Mouse (Mus musculus) G1E (cell line): ENCODE data around the gene Schip1. TPM values are rescaled to one million over a fixed set of nuclear protein-coding genes. Genes with fewer than 3 reads are reported as not detected.

Experiments used
- ATAC-seq: 2 replicates; pipeline ENCODE4 v1.8.0; 2016; ENCODE audit warnings: mild to moderate bottlenecking; ENCODE audit not compliant: insufficient number of reproducible peaks, poor library complexity, low FRiP score, severe bottlenecking; ENCODE audit errors: extremely low read depth
- DNase-seq: peaks from one replicate; pipeline ENCODE4 v3.0.0; 2012; ENCODE audit warnings: low spot score
- H3K27me3 ChIP-seq: 2 replicates; pipeline ENCODE4 v1.6.1; 2012; ENCODE audit warnings: mild to moderate bottlenecking, low read length, inconsistent platforms; ENCODE audit not compliant: insufficient read depth
- H3K36me3 ChIP-seq: replicated peaks from 2 replicates; pipeline ENCODE3; 2012; ENCODE audit warnings: mild to moderate bottlenecking, inconsistent platforms
- H3K4me1 ChIP-seq: 2 replicates; pipeline ENCODE4 v1.6.1; 2012; ENCODE audit warnings: low read depth, low read length, inconsistent platforms, mixed read lengths; ENCODE audit not compliant: insufficient read depth
- H3K4me3 ChIP-seq: 2 replicates; pipeline ENCODE4 v1.5.1; 2012; ENCODE audit warnings: low read depth, mild to moderate bottlenecking, inconsistent platforms, low read length, moderate library complexity, mixed read lengths
- H3K9me3 ChIP-seq: replicated peaks from 2 replicates; pipeline ENCODE4 v1.6.1; 2012; ENCODE audit warnings: inconsistent platforms
- CTCF ChIP-seq: IDR thresholded peaks from 2 replicates; pipeline ENCODE4 v1.5.1; 2012; ENCODE audit warnings: low read depth, low read length, inconsistent platforms, mixed read lengths
- GATA1 ChIP-seq: IDR thresholded peaks from 2 replicates; pipeline ENCODE4 v1.6.1; 2012; ENCODE audit warnings: borderline replicate concordance, low read length, inconsistent platforms, mixed read lengths
- GATA2 ChIP-seq: IDR thresholded peaks from 2 replicates; pipeline ENCODE4 v1.6.1; 2012; ENCODE audit warnings: low read depth, low read length, inconsistent platforms, borderline replicate concordance
- POLR2AphosphoS5 ChIP-seq: IDR thresholded peaks from 2 replicates; pipeline ENCODE4 v1.6.1; 2012; ENCODE audit warnings: low read depth, low read length, inconsistent platforms; ENCODE audit not compliant: insufficient replicate concordance
- TAL1 ChIP-seq: conservative IDR thresholded peaks from 2 replicates; pipeline ENCODE4 v1.6.1; 2012; ENCODE audit warnings: low read depth, low read length, inconsistent platforms, mixed read lengths
- polyA plus RNA-seq: library from polyadenylated mRNA; stranded (reverse); fragments of >175 nt; gene quantifications from 2 replicates; pipeline ENCODE4 v1.2.3, GENCODE M21; 2012
- total RNA-seq, 2 experiments: library from RNA; stranded (forward) in 1 of 2; stranded (reverse) in 1 of 2; fragments of 200-1000 nt in 1 of 2; fragments of >200 nt in 1 of 2; fragmentation: Nextera tagmentation in 1 of 2; gene quantifications; 2 replicates each; pipeline ENCODE4 v1.2.3; 2014 to 2017

Gene Schip1
- total and polyA plus RNA-seq, 3 experiments: 0.16 TPM; not detected in 2

- peaks cover 9% of the 10 kb centered on the region for H3K9me3 ChIP-seq
- no peak overlapping the region for H3K4me3 ChIP-seq
- DNase-seq (no peak), ATAC-seq (no peak)
- TF ChIP-seq TAL1 (no peak), CTCF (no peak), GATA2 (no peak), POLR2AphosphoS5 (no peak), GATA1 (no peak)
- H3K36me3 ChIP-seq: no peaks in the 10 kb centered on the region
- no peaks in the 10 kb centered on the region for H3K4me1 ChIP-seq
- no peaks in the 10 kb centered on the region for H3K27me3 ChIP-seq
Measured at GRCm38 (mm10) chr3:68178248-68178647, 113.6 kb downstream of the Schip1 start.

- ATAC-seq: no peak
- Histone ChIP-seq H3K4me1 (no peaks in the 10 kb centered on the region), H3K36me3 (no peaks in the 10 kb centered on the region), H3K4me3 (no peak overlapping the region), H3K9me3 (peaks cover 22% of the 10 kb centered on the region), H3K27me3 (no peaks in the 10 kb centered on the region)
- no peak for DNase-seq
- TF ChIP-seq GATA2: no peak
- no peak for TF ChIP-seq POLR2AphosphoS5
- no peak for TF ChIP-seq CTCF
- TF ChIP-seq GATA1: no peak
- no peak for TF ChIP-seq TAL1
Measured at GRCm38 (mm10) chr3:68187471-68187870, 122.9 kb downstream of the Schip1 start.

GRCm38 (mm10) chr3:68189100-68189499 lies 124.5 kb downstream of the Schip1 start:
- no peaks in the 10 kb centered on the region for H3K36me3 ChIP-seq
- TF ChIP-seq CTCF (no peak), TAL1 (no peak), POLR2AphosphoS5 (no peak), GATA2 (no peak), GATA1 (no peak)
- H3K9me3 ChIP-seq: peaks cover 21% of the 10 kb centered on the region
- no peaks in the 10 kb centered on the region for H3K27me3 ChIP-seq
- H3K4me1 ChIP-seq: no peaks in the 10 kb centered on the region
- no peak for ATAC-seq
- DNase-seq: no peak
- H3K4me3 ChIP-seq: no peak overlapping the region

- no peaks in the 10 kb centered on the region for H3K4me1 ChIP-seq
- ATAC-seq (no peak), DNase-seq (no peak)
- peaks cover 16% of the 10 kb centered on the region for H3K9me3 ChIP-seq
- H3K27me3 ChIP-seq: no peaks in the 10 kb centered on the region
- TF ChIP-seq GATA2 (no peak), CTCF (no peak), POLR2AphosphoS5 (no peak)
- H3K36me3 ChIP-seq: no peaks in the 10 kb centered on the region
- no peak overlapping the region for H3K4me3 ChIP-seq
Measured at GRCm38 (mm10) chr3:68196933-68197332, 132.3 kb downstream of the Schip1 start.

- TF ChIP-seq GATA1 (no peak), GATA2 (no peak), TAL1 (no peak), POLR2AphosphoS5 (no peak), CTCF (no peak)
- DNase-seq (no peak), ATAC-seq (no peak)
- Histone ChIP-seq H3K9me3 (peaks cover 16% of the 10 kb centered on the region), H3K36me3 (no peaks in the 10 kb centered on the region), H3K4me1 (no peaks in the 10 kb centered on the region), H3K4me3 (no peak overlapping the region), H3K27me3 (no peaks in the 10 kb centered on the region)
Measured at GRCm38 (mm10) chr3:68201214-68201613, 136.6 kb downstream of the Schip1 start.

- no peak for DNase-seq
- Histone ChIP-seq H3K9me3 (peaks cover 16% of the 10 kb centered on the region), H3K4me3 (no peak overlapping the region), H3K36me3 (no peaks in the 10 kb centered on the region), H3K27me3 (no peaks in the 10 kb centered on the region), H3K4me1 (no peaks in the 10 kb centered on the region)
- TF ChIP-seq POLR2AphosphoS5 (no peak), GATA1 (no peak), TAL1 (no peak), GATA2 (no peak), CTCF (no peak)
- no peak for ATAC-seq
Measured at GRCm38 (mm10) chr3:68202162-68202902, 137.7 kb downstream of the Schip1 start.

- H3K4me3 ChIP-seq: no peak overlapping the region
- TF ChIP-seq GATA1 (no peak), TAL1 (no peak), POLR2AphosphoS5 (no peak), GATA2 (no peak), CTCF (no peak)
- no peaks in the 10 kb centered on the region for H3K36me3 ChIP-seq
- H3K9me3 ChIP-seq: peaks cover 14% of the 10 kb centered on the region
- H3K27me3 ChIP-seq: no peaks in the 10 kb centered on the region
- H3K4me1 ChIP-seq: no peaks in the 10 kb centered on the region
- DNase-seq (no peak), ATAC-seq (no peak)
Measured at GRCm38 (mm10) chr3:68203934-68204467, 139.4 kb downstream of the Schip1 start.
